Mouse (Mus musculus) gastrocnemius, adult 2 months (tissue): ENCODE results near the gene Rsl24d1. TPM values are rescaled to one million over a fixed set of nuclear protein-coding genes. Genes with fewer than 3 reads are reported as not detected.
"Not testable (repeated sequence)": the region's sequence is repeated elsewhere in the genome, so short reads cannot be mapped to it uniquely, and the experiment has no call there.

Experiments used
- DNase-seq: peaks from one replicate; pipeline ENCODE4 v3.0.0; 2022
- H3K27ac ChIP-seq: fragments of 200-600 bp; 2 replicates; pipeline ENCODE4 v1.8.1; 2022; ENCODE audit warnings: mild to moderate bottlenecking
- H3K4me3 ChIP-seq: fragments of 200-600 bp; 2 replicates; pipeline ENCODE4 v1.8.1; 2022; ENCODE audit warnings: mild to moderate bottlenecking, moderate library complexity
- CTCF ChIP-seq: fragments of 200-600 bp; IDR thresholded peaks from 2 replicates; pipeline ENCODE4 v1.8.1; 2022; ENCODE audit warnings: antibody characterized with exemption, mild to moderate bottlenecking, moderate library complexity
- intact Hi-C: fragments of 180-260 bp; cut with DNase I; formaldehyde crosslinking; loops from one replicate; pipeline ENCODE4 v1.15.1; 2025
- total RNA-seq, 2 experiments: library from RNA; stranded (reverse); gene quantifications; 2 replicates each; pipeline ENCODE4 v1.2.3; 2021

The Rsl24d1 gene
- total RNA-seq, 2 experiments from 2014 or later, result 37.3 to 45.4 TPM

- no peak overlapping the region for H3K27ac ChIP-seq
- no peak for TF ChIP-seq CTCF
- DNase-seq, result no peak
- intact Hi-C loops, result no loop called here
- H3K4me3 ChIP-seq, result no peak overlapping the region
These were observed 8.1 kb upstream of the Rsl24d1 start for GRCm38 (mm10) chr9:73105141-73105540.

DNA sequence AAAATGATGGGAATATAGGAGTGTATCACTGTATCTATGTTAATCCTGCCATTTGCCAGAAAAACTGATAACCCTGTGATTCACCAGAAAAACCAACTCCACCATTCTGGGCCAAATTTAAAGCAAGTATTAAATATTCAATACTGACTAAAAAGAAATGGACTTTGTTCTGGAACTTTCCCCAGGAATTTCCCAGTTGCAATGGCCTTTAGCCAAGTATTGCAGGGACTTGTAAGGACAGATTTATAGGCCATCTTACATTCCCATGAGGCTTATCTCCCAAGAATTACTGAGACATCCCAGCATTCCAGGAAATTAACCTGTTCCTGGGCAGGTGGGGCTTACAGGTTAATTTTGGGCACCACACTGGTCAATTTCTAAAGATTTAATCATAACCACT lies 7.5 kb upstream of the Rsl24d1 start:
- intact Hi-C loops, result no loop called here
- no peak for DNase-seq
- TF ChIP-seq CTCF, result no peak
- no peak overlapping the region for H3K27ac ChIP-seq
- H3K4me3 ChIP-seq, result no peak overlapping the region

DNA sequence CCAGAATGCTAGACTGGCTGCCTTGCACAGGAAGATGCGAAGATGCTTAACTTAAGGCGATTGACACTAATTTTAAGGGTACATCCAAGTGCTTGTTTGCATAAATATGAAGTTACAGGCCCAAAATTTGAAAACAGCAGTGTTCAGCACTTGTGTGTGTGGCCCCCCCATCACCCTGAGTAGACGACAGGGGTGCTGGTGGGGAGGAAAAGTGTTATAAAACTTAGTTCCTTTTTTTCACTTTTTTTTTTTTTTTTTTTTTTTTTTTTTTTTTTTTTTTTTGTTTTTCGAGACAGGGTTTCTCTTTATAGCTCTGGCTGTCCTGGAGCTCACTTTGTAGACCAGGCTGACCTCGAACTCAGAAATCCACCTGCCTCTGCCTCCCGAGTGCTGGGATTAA lies 3.5 kb downstream of the Rsl24d1 start:
- H3K4me3 ChIP-seq, intact Hi-C loops, H3K27ac ChIP-seq, DNase-seq: not testable (repeated sequence)

GRCm38 (mm10) chr9:73118012-73118411 lies 4.8 kb downstream of the Rsl24d1 start:
- intact Hi-C loops, result no loop called here
- H3K4me3 ChIP-seq, result no peak overlapping the region
- DNase-seq, result no peak
- H3K27ac ChIP-seq, result no peak overlapping the region
- TF ChIP-seq CTCF, result no peak; the same call in 1 of the 2 replicates

- Histone ChIP-seq H3K27ac (no peak overlapping the region), H3K4me3 (no peak overlapping the region)
- intact Hi-C loops, result no loop called here
- TF ChIP-seq CTCF, result peak; percentile 38; the same call in 1 of the 2 replicates
- DNase-seq, result no peak
These were observed 8.5 kb downstream of the Rsl24d1 start for GRCm38 (mm10) chr9:73121735-73122134.

DNA sequence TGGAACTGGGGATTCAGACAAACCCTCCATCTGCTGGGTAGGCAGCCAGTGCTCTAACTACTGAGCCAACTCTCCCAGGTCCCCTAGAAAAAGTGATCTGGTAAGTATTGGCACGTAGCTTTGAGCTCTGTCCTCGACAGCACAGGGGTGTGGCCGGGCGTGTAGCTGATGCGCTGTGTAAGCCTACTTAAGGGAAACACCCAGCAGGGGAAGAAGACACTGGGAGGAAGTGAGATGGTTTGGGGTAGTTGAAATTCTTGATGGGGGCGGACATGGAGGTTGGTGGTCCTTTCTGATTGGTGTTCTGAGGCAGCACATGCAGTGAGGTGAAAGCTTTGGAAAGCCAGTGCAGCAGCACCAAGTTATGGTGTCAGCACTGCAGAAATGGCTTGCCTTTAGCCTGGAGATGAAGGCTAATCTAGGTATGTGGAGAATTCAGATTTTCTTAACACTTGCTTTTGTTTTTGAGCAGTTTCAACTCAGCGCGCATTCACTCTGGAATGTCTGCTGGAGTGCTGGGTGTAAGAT lies 11.9 kb downstream of the Rsl24d1 start:
- no peak for DNase-seq
- TF ChIP-seq CTCF, result no peak
- H3K4me3 ChIP-seq, result no peak overlapping the region
- intact Hi-C loops, result no loop called here
- H3K27ac ChIP-seq, result no peak overlapping the region

DNA sequence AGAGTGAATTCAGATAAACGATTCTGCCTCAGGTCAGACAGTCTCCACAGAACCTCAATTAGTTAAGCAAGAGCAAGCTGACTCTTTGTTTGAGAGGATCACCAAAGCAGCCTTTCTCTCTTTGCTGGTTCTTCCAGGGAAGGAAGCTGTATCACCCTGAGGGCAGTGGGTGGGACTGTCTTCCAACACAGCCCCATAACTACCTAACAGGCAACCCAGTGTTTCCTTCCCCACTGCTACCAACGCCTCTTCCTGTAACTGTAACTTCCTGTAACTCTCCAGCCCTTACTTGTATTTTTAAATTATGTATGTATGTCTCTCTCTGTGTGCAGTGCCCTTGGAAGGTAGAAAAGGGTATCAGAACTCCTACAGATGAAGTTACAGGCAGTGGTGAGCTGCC lies 14.2 kb downstream of the Rsl24d1 start:
- no peak for DNase-seq
- intact Hi-C loops, result no loop called here
- Histone ChIP-seq H3K4me3 (no peak overlapping the region), H3K27ac (no peak overlapping the region)
- no peak for TF ChIP-seq CTCF

GRCm38 (mm10) chr9:73129875-73130274 lies 16.6 kb downstream of the Rsl24d1 start:
- no peak overlapping the region for H3K27ac ChIP-seq
- no peak for TF ChIP-seq CTCF
- intact Hi-C loops, result no loop called here
- no peak for DNase-seq
- no peak overlapping the region for H3K4me3 ChIP-seq

GRCm38 (mm10) chr9:73130529-73130928 lies 17.3 kb downstream of the Rsl24d1 start:
- intact Hi-C loops, result no loop called here
- Histone ChIP-seq H3K4me3 (no peak overlapping the region), H3K27ac (no peak overlapping the region)
- TF ChIP-seq CTCF, result no peak
- DNase-seq, result no peak

DNA sequence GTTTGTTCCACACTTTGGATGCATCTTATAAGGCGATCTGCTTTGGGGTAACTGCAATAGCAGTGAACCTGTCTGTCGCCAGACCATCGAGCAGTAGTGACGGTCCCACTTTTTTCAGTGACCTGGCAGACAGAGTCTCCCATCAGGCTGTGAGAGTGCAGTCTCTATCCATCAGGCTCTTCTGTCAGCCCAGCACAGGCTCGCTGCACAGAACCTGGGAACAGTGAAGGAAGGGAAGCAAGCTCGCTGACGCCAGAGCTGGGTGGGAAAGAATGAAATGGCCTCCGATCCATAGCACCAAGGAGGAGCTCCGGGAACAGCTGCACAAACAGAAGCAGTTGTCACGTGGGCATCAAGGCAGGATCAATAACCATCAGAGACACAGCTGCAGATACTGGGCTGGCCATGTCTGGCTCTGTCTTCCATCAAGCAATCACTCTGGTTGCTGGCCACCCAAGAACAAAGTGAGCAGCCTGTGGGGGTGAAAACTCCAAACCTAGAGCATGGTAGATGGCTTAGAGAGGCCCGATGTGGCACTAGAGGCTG lies 24.2 kb downstream of the Rsl24d1 start:
- TF ChIP-seq CTCF, result no peak
- no peak overlapping the region for H3K4me3 ChIP-seq
- no peak overlapping the region for H3K27ac ChIP-seq
- intact Hi-C loops, result no loop called here
- DNase-seq, result no peak

DNA sequence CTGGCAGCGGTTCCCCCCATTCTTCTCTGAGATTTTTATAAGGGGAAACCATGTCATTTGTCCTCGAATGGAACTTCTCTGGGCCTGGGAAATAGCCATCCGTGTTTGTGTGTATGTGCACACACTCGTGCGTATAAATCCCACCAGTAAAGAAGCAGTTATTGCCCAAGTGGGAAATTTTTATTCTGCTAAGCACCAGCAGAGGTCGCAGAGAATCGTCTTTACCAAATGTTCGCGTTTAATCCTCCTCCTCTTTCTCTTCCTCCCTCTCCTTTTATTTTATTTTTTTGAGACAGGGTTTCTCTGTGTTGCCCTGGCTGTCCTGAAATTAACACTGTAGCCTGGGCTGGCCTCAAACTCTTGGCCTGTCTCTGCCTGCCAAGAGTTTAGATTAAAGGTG lies 41.1 kb downstream of the Rsl24d1 start:
- no peak for DNase-seq
- no peak overlapping the region for H3K4me3 ChIP-seq
- TF ChIP-seq CTCF, result peak; percentile 4; the same call in 1 of the 2 replicates
- intact Hi-C loops, result no loop called here
- no peak overlapping the region for H3K27ac ChIP-seq

GRCm38 (mm10) chr9:73157968-73158367 lies 44.7 kb downstream of the Rsl24d1 start:
- Histone ChIP-seq H3K27ac (no peak overlapping the region), H3K4me3 (no peak overlapping the region)
- TF ChIP-seq CTCF, result no peak
- intact Hi-C loops, result no loop called here
- no peak for DNase-seq

- peak; percentile 30 for TF ChIP-seq CTCF
- Histone ChIP-seq H3K27ac (no peak overlapping the region), H3K4me3 (no peak overlapping the region)
- intact Hi-C loops, result no loop called here
- no peak for DNase-seq
These were observed 46.0 kb downstream of the Rsl24d1 start for GRCm38 (mm10) chr9:73159265-73159664.

GRCm38 (mm10) chr9:73162571-73163333 lies 49.5 kb downstream of the Rsl24d1 start:
- DNase-seq, result peak; percentile 58
- Histone ChIP-seq H3K4me3 (peak overlapping the region; percentile 56), H3K27ac (no peak overlapping the region)
- intact Hi-C loops, result loop anchor here (2.0 to 10.0 kb wide), 2 partner anchors 82 to 820 kb away; no protein-coding TSS in a partner anchor
- peak; percentile 76 for TF ChIP-seq CTCF
